Mouse (Mus musculus) cerebellum, adult 2 months (tissue): Measurements from ENCODE around the gene Hvcn1. TPM values are rescaled to one million over a fixed set of nuclear protein-coding genes. Genes with fewer than 3 reads are reported as not detected.
A peak's percentile ranks its signal among the peaks of the same experiment; 100 is the strongest.

Experiments
- DNase-seq, 2 experiments: peaks; one replicate each; pipeline ENCODE4 v3.0.0; 2021
- H3K27ac ChIP-seq: fragments of 200-500 bp; 2 replicates; pipeline ENCODE4 v1.5.1; 2012; ENCODE audit warnings: low read length, control low read depth, inconsistent platforms; ENCODE audit not compliant: insufficient read depth
- H3K27me3 ChIP-seq: fragments of 200-500 bp; 2 replicates; pipeline ENCODE4 v1.6.1; 2012; ENCODE audit warnings: inconsistent platforms, mild to moderate bottlenecking, low read length, moderate library complexity; ENCODE audit not compliant: control insufficient read depth, insufficient read depth
- H3K4me1 ChIP-seq: fragments of 200-500 bp; 2 replicates; pipeline ENCODE4 v1.6.1; 2011; ENCODE audit warnings: low read length; ENCODE audit not compliant: control insufficient read depth, insufficient read depth
- H3K4me3 ChIP-seq: fragments of 200-500 bp; replicated peaks from 2 replicates; pipeline ENCODE3; 2011; ENCODE audit warnings: mild to moderate bottlenecking, low read depth, low read length, control low read depth; ENCODE audit not compliant: insufficient read depth
- CTCF ChIP-seq: fragments of 200-500 bp; IDR thresholded peaks from 2 replicates; pipeline ENCODE4 v1.5.1; 2011; ENCODE audit warnings: low read depth, mild to moderate bottlenecking, control low read depth, low read length, moderate library complexity, borderline replicate concordance; ENCODE audit not compliant: insufficient read depth
- POLR2A ChIP-seq: fragments of 200-500 bp; IDR thresholded peaks from 2 replicates; pipeline ENCODE4 v1.6.1; 2011; ENCODE audit warnings: low read length, control low read depth, borderline replicate concordance; ENCODE audit not compliant: insufficient read depth
- WGBS: fragments of 180-500 bp; shearing (Covaris S2); methylation state at CpG from one replicate; pipeline ENCODE4 v1.1.7; 2018; 5-methylcytosine and 5-hydroxymethylcytosine counted together
- polyA plus RNA-seq: library from polyadenylated mRNA; depleted of rRNA; stranded (reverse); fragments of >200 nt; gene quantifications from 2 replicates; pipeline ENCODE4 v1.2.3, GENCODE M21; 2012; rRNA removed

Hvcn1 gene
- 1.00 and 1.3 TPM in 2 replicates for polyA plus RNA-seq

- no peak for DNase-seq
- WGBS, result 72% methylated on average over 4 of the region's 4 CpGs
- H3K4me1 ChIP-seq, result peaks cover 5% of the 10 kb centered on the region
These were observed at the start of gene Hvcn1 for GRCm38 (mm10) chr5:122206475-122206874. TSS of gene Hvcn1 (plus strand) at chr5:122206804.

GRCm38 (mm10) chr5:122157827-122158381 is 48.7 kb upstream of the Hvcn1 start, which contains the start of gene Ppp1cc:
TSS of gene Ppp1cc (plus strand) at chr5:122158278.
- under 1% methylated on average over 54 of the region's 54 CpGs for WGBS
- Histone ChIP-seq H3K27me3 (no peaks in the 10 kb centered on the region), H3K4me1 (peaks cover 14% of the 10 kb centered on the region), H3K27ac (peak within 1 kb of the TSS; percentile 80), H3K4me3 (peak within 1 kb of the TSS; percentile 92)
- TF ChIP-seq CTCF (no peak), POLR2A (peak; percentile 45; the same call in 1 of the 2 replicates)
- peak; percentile 92 to 93 for DNase-seq

More at GRCm38 (mm10) chr5:122206475-122206874, at the start of gene Hvcn1:
- no peak within 1 kb of the TSS for H3K4me3 ChIP-seq
- H3K27ac ChIP-seq, result no peak within 1 kb of the TSS
- TF ChIP-seq POLR2A (no peak), CTCF (no peak)
- no peaks in the 10 kb centered on the region for H3K27me3 ChIP-seq

DNA sequence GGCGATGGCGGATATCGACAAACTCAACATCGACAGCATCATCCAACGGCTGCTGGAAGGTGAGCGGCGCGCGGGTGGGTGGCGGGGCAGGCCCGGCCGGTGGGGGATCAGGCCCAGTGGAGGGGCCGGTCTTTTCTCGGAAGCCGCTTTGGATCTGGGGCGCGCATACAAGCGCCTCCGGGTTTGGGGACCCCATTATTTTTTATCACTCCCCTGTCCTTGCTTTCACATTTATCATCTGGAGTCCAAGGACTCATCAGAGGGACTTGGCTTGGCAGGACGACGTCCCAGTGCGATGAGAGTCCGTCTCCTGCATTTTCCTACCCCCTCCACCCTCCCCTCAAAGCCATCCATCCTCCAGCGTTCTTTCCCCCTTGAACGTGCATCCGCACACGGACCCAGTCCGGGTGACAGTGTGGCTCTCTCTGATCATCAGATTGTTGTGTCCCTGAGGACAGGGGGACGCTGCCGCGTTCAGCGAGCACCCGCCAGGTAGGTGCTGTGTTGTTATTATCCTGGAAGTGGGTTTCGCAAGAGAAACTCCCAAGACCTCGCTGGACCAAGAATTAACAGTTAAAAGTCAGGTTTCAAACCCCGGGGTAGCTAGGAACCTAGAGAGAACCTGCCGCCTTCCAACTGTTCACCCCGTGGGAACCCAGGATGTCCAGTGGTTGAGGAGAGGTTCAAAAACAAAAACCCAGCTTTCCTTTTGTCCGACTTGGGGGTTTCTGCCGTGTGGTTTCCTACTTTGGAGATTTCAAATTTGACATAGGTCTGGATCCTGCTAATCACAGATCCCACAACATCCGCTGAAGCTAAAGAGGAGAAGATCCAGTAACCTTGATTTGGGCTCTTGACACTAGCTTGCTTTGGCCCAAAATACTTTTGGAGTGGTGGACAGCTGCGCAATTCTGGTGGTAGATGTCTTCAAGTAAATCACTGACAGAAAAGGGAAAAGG is 47.8 kb upstream of the Hvcn1 start:
- peak overlapping the region; percentile 80 for H3K27ac ChIP-seq
- peaks cover 22% of the 10 kb centered on the region for H3K4me1 ChIP-seq
- H3K27me3 ChIP-seq, result no peaks in the 10 kb centered on the region
- DNase-seq, result peak in 1 of 2 experiments; percentile 61
- WGBS, result under 1% methylated on average over 41 of the region's 42 CpGs
- TF ChIP-seq CTCF (no peak), POLR2A (0 out of 2 replicates have a peak, but pooled peaks have one; percentile 7)
- H3K4me3 ChIP-seq, result peak overlapping the region; percentile 92

DNA sequence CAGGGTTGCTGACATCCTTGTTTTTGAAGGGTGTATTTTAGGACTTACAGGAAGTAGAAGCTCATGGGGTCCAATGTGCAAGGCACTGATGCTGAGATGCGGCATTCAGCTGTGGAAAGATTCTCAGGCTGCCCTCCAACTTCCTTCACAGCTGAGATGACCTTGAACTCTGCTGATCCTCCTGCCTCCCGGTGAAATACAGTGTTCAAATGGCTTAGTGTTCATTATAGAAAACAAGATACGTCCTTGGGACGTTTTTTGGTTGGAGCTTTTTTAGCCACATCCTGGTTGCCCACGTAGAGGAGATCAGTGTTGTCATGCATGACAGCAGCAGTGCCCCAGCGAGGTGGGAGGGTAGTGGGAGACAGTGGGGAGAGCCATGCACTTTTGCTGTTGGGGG is 43.4 kb upstream of the Hvcn1 start:
- TF ChIP-seq POLR2A, result no peak
- TF ChIP-seq CTCF, result no peak
- Histone ChIP-seq H3K4me1 (peaks cover 53% of the 10 kb centered on the region), H3K27ac (peak overlapping the region; percentile 66; the same call in 1 of the 2 replicates), H3K27me3 (no peaks in the 10 kb centered on the region), H3K4me3 (peak overlapping the region; percentile 52)
- 6% methylated on average over 6 of the region's 6 CpGs for WGBS
- DNase-seq, result no peak

GRCm38 (mm10) chr5:122164011-122164410 is 42.6 kb upstream of the Hvcn1 start:
- peaks cover 56% of the 10 kb centered on the region for H3K4me1 ChIP-seq
- 7% methylated on average over 3 of the region's 3 CpGs for WGBS
- peak overlapping the region; percentile 24 for H3K4me3 ChIP-seq
- H3K27me3 ChIP-seq, result no peaks in the 10 kb centered on the region
- peak overlapping the region; percentile 44 for H3K27ac ChIP-seq
- no peak for TF ChIP-seq POLR2A
- TF ChIP-seq CTCF, result no peak
- DNase-seq, result peak in 1 of 2 experiments; percentile 32

- Histone ChIP-seq H3K27me3 (no peaks in the 10 kb centered on the region), H3K4me1 (peaks cover 64% of the 10 kb centered on the region), H3K4me3 (peak overlapping the region; percentile 35), H3K27ac (peak overlapping the region; percentile 49)
- TF ChIP-seq CTCF (no peak), POLR2A (no peak)
- DNase-seq, result peak; percentile 78 to 80
- 4% methylated on average over 6 of the region's 6 CpGs for WGBS
These were observed 41.2 kb upstream of the Hvcn1 start for GRCm38 (mm10) chr5:122165233-122165915.

GRCm38 (mm10) chr5:122166636-122167161 is 39.9 kb upstream of the Hvcn1 start:
- WGBS, result 4% methylated on average over 8 of the region's 8 CpGs
- peak overlapping the region; percentile 36 for H3K4me3 ChIP-seq

More at GRCm38 (mm10) chr5:122166636-122167161, 39.9 kb upstream of the Hvcn1 start:
- DNase-seq, result peak; percentile 47 to 58
- Histone ChIP-seq H3K27me3 (no peaks in the 10 kb centered on the region), H3K4me1 (peaks cover 69% of the 10 kb centered on the region), H3K27ac (peak overlapping the region; percentile 68)
- no peak for TF ChIP-seq CTCF
- no peak for TF ChIP-seq POLR2A
